Mouse (Mus musculus) thymus, adult 2 months (tissue): Measurements from ENCODE around the gene Rasa2.

Source experiments
- CTCF ChIP-seq: fragments of 200-500 bp; IDR thresholded peaks from 2 replicates; pipeline ENCODE4 v1.5.1; 2012; ENCODE audit warnings: mild to moderate bottlenecking, control low read depth, low read length, moderate library complexity, borderline replicate concordance; ENCODE audit not compliant: control insufficient read depth, poor library complexity, insufficient read depth; ENCODE audit errors: extremely low read depth
- POLR2A ChIP-seq: fragments of 200-500 bp; IDR thresholded peaks from 2 replicates; pipeline ENCODE4 v1.6.1; 2012; ENCODE audit warnings: mild to moderate bottlenecking, low read length, control low read depth, moderate library complexity; ENCODE audit not compliant: control insufficient read depth, poor library complexity, insufficient read depth; ENCODE audit errors: extremely low read depth

DNA sequence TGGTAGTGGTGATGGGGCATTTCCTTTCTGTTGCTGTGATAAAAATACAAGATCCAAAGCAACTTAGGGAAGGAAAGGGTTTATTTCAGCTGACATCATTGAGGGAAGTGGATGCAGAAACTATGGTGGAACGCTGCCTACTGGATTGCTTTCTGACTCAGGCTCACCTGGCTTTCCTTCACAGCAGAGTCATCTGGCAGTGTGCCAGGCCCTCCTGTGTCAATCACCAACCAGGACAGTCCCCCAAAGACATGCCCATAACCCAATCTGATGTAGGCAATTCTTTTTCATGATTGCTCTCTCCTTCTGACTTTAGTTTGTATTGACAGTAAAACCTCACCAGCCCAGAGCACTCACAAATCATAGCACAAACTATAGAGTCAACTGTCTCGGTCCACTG lies 41.0 kb upstream of the Rasa2 start:
- no peak for TF ChIP-seq CTCF
- TF ChIP-seq POLR2A, result no peak
